Mouse (Mus musculus): ENCODE data around the gene Olfr518. TPM values are rescaled to one million over a fixed set of nuclear protein-coding genes. Genes with fewer than 3 reads are reported as not detected.

Olfr518 gene
- not detected in 2 replicates for polyA plus RNA-seq (2015; fragmentation: Nextera tagmentation; extraction: Ambion mirVana)

DNA sequence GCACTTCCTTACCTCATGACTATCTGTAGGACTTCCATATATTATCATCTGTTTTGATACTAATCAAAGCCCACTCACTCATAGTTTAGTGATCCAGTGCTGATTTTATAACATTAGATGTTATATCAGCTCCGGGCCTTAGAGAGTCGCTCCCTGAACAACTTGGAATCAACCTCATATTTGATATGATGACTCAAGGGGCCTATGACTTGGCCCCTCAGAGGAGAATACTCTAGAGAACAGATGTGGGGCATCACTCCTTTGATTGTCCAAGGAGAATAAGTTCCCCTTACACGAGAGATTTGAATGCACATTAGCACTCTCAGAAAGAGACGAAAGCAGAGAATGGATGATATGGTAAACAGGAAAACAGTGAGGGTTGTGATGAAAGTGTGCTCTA lies at the start of gene Olfr518:
Olfr518 (minus strand) TSS at position 101 of the 400 bp plus-strand sequence.
- H3K27me3 ChIP-seq, result no peaks in the 10 kb centered on the region
- no peak within 1 kb of the TSS for H3K4me3 ChIP-seq (replicated peaks)
- H3K36me3 ChIP-seq, result no peaks in the 10 kb centered on the region
- no peak within 1 kb of the TSS for H3K9ac ChIP-seq
- H3K4me2 ChIP-seq, result no peak within 1 kb of the TSS
- no peaks in the 10 kb centered on the region for H3K4me1 ChIP-seq
- 82% methylated on average over 4 of the region's 4 CpGs for WGBS
- no peak for ATAC-seq (replicated peaks; ENCODE audit: low FRiP score)
- H3K27ac ChIP-seq, result no peak within 1 kb of the TSS
- H3K9me3 ChIP-seq (replicated peaks), result no peaks in the 10 kb centered on the region

DNA sequence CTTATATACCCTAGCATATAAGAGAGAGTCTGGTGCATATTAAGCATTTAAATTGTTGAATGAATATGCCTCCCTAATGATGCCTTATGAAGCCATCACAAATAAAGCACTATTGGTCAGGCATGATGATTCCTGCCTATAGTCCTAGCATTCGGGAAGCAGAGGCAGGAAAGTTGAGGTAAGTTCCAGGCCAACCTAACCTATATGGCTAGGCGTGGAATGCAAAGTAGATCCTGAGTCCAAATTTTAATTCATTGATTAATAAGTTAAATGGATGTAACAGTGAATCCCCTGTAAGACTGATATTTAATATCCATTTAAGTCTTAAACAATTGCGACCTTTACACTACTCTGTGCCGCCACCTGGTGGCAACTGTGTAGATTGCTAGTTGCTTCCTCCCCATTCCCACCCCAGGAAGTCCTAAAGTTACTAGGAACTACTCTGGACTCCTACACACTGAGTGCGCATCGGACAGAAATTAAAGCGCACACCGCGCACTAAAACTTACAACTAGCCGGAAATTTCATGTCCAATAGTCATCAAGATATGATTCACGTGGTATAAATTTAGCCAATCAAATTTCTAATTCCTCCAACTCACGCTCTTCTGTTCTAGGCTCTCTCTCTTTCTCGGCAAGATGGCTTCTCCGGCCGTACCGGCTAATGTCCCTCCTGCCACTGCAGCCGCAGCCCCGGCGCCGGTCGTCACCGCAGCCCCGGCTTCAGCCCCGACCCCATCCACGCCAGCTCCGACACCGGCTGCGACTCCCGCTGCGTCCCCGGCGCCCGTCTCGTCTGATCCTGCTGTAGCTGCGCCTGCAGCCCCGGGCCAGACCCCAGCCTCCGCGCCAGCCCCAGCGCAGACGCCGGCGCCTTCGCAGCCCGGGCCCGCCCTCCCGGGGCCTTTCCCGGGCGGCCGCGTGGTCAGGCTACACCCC lies 49.3 kb upstream of the Olfr518 start, which contains the start of gene Eif3f:
Eif3f (plus strand) TSS at position 624 of the 938 bp plus-strand sequence.
- Histone ChIP-seq H3K4me3 (replicated peaks) (peak within 1 kb of the TSS; percentile 99), H3K27ac (peak within 1 kb of the TSS; percentile 86), H3K4me1 (peaks cover 16% of the 10 kb centered on the region), H3K9ac (peak within 1 kb of the TSS; percentile 97), H3K27me3 (no peaks in the 10 kb centered on the region), H3K4me2 (peak within 1 kb of the TSS; percentile 73), H3K9me3 (replicated peaks) (no peaks in the 10 kb centered on the region), H3K36me3 (peaks cover 31% of the 10 kb centered on the region)
- ATAC-seq (replicated peaks; ENCODE audit: low FRiP score), result peak; percentile 98
- 2% methylated on average over 50 of the region's 50 CpGs for WGBS

DNA sequence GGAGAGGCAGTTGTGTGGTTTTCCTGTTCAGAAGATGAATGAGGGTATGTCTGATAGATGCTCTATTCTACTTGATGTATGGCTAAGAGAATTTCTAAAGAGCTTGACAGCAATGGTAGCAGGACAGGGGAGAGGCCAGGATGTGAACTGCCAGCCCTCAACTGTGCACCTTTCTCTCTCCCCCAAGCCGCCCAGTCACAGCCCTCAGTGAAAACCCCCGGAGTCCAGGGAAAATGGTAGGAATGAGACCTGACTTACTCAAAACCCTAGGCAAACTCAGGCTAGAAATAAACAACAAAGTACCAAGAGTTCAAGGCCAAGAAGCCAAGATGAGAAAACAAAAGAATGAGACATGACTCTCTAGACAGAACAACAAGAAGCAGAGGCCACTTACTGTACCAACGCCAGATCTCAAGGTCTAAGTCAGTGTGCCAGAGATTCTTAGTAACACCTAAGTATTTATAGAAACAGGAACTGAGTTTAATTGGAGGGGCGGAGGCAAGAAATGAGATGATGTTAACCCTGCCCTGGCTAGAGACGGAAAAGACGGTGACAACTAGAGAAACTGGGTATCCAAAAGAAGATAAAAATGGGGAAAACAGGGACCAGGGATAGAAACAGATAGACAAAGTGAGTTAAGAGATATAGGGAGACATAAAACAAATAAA lies 45.1 kb upstream of the Olfr518 start, which contains the start of gene Nlrp10:
Nlrp10 (minus strand) TSS at position 453 of the 668 bp plus-strand sequence.
- Histone ChIP-seq H3K9ac (no peak within 1 kb of the TSS), H3K36me3 (no peaks in the 10 kb centered on the region), H3K4me3 (replicated peaks) (no peak within 1 kb of the TSS), H3K27ac (no peak within 1 kb of the TSS), H3K9me3 (replicated peaks) (no peaks in the 10 kb centered on the region), H3K4me1 (peaks cover under 1% of the 10 kb centered on the region), H3K27me3 (no peaks in the 10 kb centered on the region), H3K4me2 (no peak within 1 kb of the TSS)
- 75% methylated on average over 6 of the region's 6 CpGs for WGBS
- ATAC-seq (replicated peaks; ENCODE audit: low FRiP score), result no peak

DNA sequence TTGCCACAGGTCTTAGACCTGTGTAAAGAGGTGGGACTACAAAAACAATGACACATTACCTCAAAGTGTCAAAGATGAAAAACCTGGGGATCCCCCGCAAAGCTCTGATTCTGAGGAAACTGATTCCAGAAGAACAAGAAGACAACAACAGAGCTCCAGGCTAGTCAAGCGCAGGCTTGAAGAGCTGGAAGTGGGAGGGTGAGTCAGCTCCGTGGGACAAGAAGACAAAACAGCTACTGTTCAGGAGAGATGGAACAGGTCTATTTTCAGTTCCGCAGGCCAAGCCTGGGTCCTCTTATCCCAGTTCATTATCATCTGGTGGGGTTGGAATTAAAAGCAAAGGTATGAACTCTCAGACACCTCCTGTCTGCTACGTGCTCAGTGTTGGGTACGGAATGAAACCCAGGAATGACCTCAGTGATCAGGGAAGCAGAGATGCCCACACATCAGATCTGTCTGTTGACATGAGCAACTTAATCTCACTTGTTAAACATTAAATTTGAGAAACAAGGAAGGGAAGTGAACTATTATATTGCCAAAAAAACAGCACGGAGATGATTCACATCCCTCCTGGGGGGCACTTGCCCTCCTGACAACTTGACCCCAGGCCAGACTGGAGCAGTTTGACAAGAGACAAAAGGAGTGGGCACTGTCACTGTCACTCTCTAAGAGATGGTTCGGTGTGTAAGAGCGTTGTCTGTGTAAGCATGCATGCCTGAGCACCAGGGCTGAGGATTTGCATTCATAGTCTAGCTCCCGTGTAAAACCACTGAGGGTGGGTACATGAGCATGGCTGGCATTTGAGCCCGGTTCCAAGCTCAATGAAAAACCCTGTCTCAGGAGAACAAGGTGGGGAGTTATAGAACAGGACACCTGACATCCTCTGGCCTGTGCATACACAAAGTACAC lies 43.7 kb upstream of the Olfr518 start:
- ATAC-seq (replicated peaks; ENCODE audit: low FRiP score), result no peak
- no peaks in the 10 kb centered on the region for H3K27me3 ChIP-seq
- H3K4me3 ChIP-seq (replicated peaks), result no peak overlapping the region
- WGBS, result 74% methylated on average over 11 of the region's 11 CpGs
- H3K27ac ChIP-seq, result no peak overlapping the region
- H3K4me2 ChIP-seq, result no peak overlapping the region
- H3K36me3 ChIP-seq, result no peaks in the 10 kb centered on the region
- no peak overlapping the region for H3K9ac ChIP-seq
- H3K4me1 ChIP-seq, result no peaks in the 10 kb centered on the region
- H3K9me3 ChIP-seq (replicated peaks), result no peaks in the 10 kb centered on the region

DNA sequence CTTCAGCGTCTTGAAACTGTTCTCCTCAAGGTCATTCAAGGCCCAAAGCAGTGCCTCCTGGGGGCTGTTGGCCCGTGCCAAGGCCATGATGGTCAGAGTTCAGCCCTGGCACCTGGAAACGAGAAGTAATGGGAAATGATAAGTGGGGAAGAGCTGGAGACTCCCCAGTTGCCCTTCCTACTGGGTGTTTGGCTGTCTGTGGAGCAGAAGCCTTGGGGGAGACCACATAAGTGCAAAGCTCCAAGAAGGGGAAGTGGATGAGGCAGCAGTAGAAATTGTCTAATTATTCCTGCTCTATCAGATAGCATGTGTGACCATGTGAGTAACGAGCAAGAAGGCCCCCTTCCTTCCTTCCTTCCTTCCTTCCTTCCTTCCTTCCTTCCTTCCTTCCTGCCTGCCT lies 42.2 kb upstream of the Olfr518 start:
- H3K4me2 ChIP-seq, result no peak overlapping the region
- no peak overlapping the region for H3K27ac ChIP-seq
- no peak for ATAC-seq (replicated peaks; ENCODE audit: low FRiP score)
- H3K36me3 ChIP-seq, result no peaks in the 10 kb centered on the region
- 67% methylated on average over 4 of the region's 4 CpGs for WGBS
- no peaks in the 10 kb centered on the region for H3K9me3 ChIP-seq (replicated peaks)
- H3K4me1 ChIP-seq, result no peaks in the 10 kb centered on the region
- no peak overlapping the region for H3K9ac ChIP-seq
- no peak overlapping the region for H3K4me3 ChIP-seq (replicated peaks)
- no peaks in the 10 kb centered on the region for H3K27me3 ChIP-seq

DNA sequence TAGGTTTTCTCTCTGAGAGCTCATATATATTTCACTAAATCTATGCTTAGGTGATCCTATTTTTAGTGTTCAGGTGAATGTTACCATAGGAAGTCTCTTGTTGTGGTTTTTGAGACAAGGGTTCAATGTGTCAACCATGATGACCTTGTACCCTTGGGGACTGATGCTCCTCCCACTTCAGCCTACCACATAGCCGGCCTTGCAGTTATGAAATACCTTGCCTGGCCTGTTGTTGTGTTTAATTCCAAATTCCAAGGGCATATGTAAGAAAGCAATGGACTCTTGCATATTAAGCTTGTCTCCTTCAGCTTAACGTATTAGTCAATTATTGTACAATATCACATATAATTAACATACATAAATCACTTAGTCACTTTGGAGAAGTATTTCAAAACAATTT lies 19.2 kb upstream of the Olfr518 start:
- H3K9ac ChIP-seq, result no peak overlapping the region
- no peaks in the 10 kb centered on the region for H3K36me3 ChIP-seq
- no peaks in the 10 kb centered on the region for H3K27me3 ChIP-seq
- no peak overlapping the region for H3K27ac ChIP-seq
- H3K4me3 ChIP-seq (replicated peaks), result no peak overlapping the region
- H3K9me3 ChIP-seq (replicated peaks), result no peaks in the 10 kb centered on the region
- H3K4me1 ChIP-seq, result no peaks in the 10 kb centered on the region
- WGBS, result 83% methylated on average over 2 of the region's 2 CpGs
- no peak for ATAC-seq (replicated peaks; ENCODE audit: low FRiP score)
- H3K4me2 ChIP-seq, result no peak overlapping the region

DNA sequence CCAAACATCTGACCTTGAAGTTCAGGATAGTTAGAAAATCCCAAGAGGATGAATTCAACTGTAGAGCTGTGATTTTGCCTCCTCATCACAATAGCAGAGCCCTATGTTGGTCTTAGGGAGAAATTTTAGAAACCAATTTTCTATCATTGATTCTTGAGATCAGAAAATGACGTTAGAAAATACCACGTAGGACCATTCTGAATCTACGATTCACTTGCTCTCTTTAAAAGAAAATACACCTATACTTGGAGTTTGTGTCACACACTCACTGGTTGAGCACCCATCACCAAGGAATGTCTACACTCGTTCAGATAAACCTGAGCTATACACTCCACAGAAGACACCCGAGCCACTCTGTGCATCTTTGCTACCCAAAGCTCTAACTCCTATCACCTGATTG lies 9.5 kb upstream of the Olfr518 start, which contains the start of gene Olfr519:
Olfr519 (minus strand) TSS at position 101 of the 400 bp plus-strand sequence.
- no peaks in the 10 kb centered on the region for H3K9me3 ChIP-seq (replicated peaks)
- no peaks in the 10 kb centered on the region for H3K4me1 ChIP-seq
- 88% methylated on average over 5 of the region's 5 CpGs for WGBS
- ATAC-seq (replicated peaks; ENCODE audit: low FRiP score), result no peak
- no peak within 1 kb of the TSS for H3K9ac ChIP-seq
- no peaks in the 10 kb centered on the region for H3K27me3 ChIP-seq
- no peak within 1 kb of the TSS for H3K27ac ChIP-seq
- no peak within 1 kb of the TSS for H3K4me3 ChIP-seq (replicated peaks)
- no peaks in the 10 kb centered on the region for H3K36me3 ChIP-seq
- H3K4me2 ChIP-seq, result no peak within 1 kb of the TSS

DNA sequence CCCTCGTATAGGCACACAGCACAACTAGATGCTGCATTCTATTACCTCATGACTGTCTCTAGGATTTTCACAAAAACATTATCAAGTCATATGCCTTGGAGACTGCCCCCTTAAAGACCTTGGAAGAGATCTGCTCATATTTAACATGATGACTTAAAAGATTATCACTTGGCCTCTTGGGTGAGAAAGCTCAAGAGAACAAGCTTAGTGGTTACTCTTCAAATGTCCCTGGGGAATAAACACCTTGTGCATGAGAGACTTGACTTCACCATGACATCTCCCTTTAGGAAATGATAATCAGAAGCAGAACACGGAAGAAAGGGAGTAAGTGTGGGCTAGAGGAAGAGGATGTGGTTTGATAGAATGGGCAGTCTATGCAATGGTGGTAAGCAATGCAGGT lies 12.5 kb downstream of the Olfr518 start, which contains the start of gene Olfr517:
Olfr517 (minus strand) TSS at position 101 of the 400 bp plus-strand sequence.
- Histone ChIP-seq H3K36me3 (no peaks in the 10 kb centered on the region), H3K27ac (no peak within 1 kb of the TSS), H3K27me3 (no peaks in the 10 kb centered on the region), H3K4me3 (replicated peaks) (no peak within 1 kb of the TSS), H3K9me3 (replicated peaks) (no peaks in the 10 kb centered on the region), H3K4me2 (no peak within 1 kb of the TSS), H3K9ac (no peak within 1 kb of the TSS), H3K4me1 (no peaks in the 10 kb centered on the region)
- WGBS, result 64% methylated on average over 2 of the region's 2 CpGs
- no peak for ATAC-seq (replicated peaks; ENCODE audit: low FRiP score)

DNA sequence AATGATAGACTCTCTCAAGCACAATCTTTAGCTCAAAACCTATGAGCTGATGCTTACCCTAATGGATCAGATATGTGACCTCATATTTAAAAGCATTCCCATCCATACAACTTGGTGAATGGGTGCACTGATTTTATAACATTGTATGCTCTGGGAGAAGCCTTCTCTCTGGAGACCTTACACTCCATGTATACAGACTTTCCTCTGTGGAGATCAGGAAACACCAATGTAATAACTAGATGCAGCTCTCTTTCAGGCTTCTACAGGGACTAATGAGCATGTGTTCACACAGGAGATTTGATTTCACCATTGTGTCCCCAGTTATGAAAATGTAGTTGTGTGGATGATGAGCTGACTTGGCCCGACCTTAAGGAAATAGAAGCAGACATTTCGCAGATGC lies 34.4 kb downstream of the Olfr518 start, which contains the start of gene Olfr516:
Olfr516 (minus strand) TSS at position 101 of the 400 bp plus-strand sequence.
- ATAC-seq (replicated peaks; ENCODE audit: low FRiP score), result no peak
- no peak within 1 kb of the TSS for H3K4me2 ChIP-seq
- no peaks in the 10 kb centered on the region for H3K36me3 ChIP-seq
- H3K9me3 ChIP-seq (replicated peaks), result no peaks in the 10 kb centered on the region
- H3K9ac ChIP-seq, result no peak within 1 kb of the TSS
- WGBS, result 92% methylated on average over 2 of the region's 2 CpGs
- H3K4me1 ChIP-seq, result no peaks in the 10 kb centered on the region
- no peak within 1 kb of the TSS for H3K4me3 ChIP-seq (replicated peaks)
- no peak within 1 kb of the TSS for H3K27ac ChIP-seq
- H3K27me3 ChIP-seq, result no peaks in the 10 kb centered on the region

Data from kidney, embryonic 15.5 days (tissue).